ENCODE assay signal across 7 mouse cellular contexts in genomic region chr11:96351831-96352230, GRCm38 (mm10). TPM values are rescaled to one million over a fixed set of nuclear protein-coding genes. Genes with fewer than 3 reads are reported as not detected.
DNase-seq lines count a peak whose midpoint lies in the region; ATAC-seq and TF ChIP-seq lines count a peak whose summit lies in the region.

No protein-coding gene starts in this region.

- H3K4me3 ChIP-seq in embryonic facial prominence, embryonic 12.5 days, result peak overlapping the region; percentile 30
- H3K4me3 ChIP-seq in kidney, postnatal 0 days (replicated peaks; ENCODE audit: low read depth, low read length), result peak overlapping the region; percentile 89

- 0 out of 2 replicates have a peak overlapping the region, but pooled peaks have one; percentile 27 for H3K9ac ChIP-seq in embryonic facial prominence, embryonic 12.5 days
- H3K9ac ChIP-seq in kidney, postnatal 0 days (ENCODE audit: low read depth, low read length), result peak overlapping the region; percentile 99

- DNase-seq in adrenal gland, postnatal 14 days, result peak; percentile 80
- peak; percentile 94 for DNase-seq in kidney, postnatal 0 days (ENCODE audit: low spot score)
- peak; percentile 77 for DNase-seq in lung, postnatal 25 days (ENCODE audit: low spot score)
- no peak for DNase-seq in gastrocnemius, postnatal 36 days
- no peak for DNase-seq in right cerebral cortex, postnatal 14 days

- no peaks in the 10 kb centered on the region for H3K36me3 ChIP-seq in embryonic facial prominence, embryonic 12.5 days
- H3K36me3 ChIP-seq in kidney, postnatal 0 days (ENCODE audit: insufficient read depth, low read length), result 0 out of 2 replicates have a peak, but pooled peaks cover 3% of the 10 kb centered on the region

- 1% methylated on average over 22 of the region's 22 CpGs for WGBS in embryonic facial prominence, embryonic 12.5 days
- 1% methylated on average over 22 of the region's 22 CpGs for WGBS in kidney, postnatal 0 days

- H3K4me1 ChIP-seq in embryonic facial prominence, embryonic 12.5 days, result no peaks in the 10 kb centered on the region
- H3K4me1 ChIP-seq in kidney, postnatal 0 days (replicated peaks; ENCODE audit: insufficient read depth, low read length), result peaks cover 37% of the 10 kb centered on the region

- peaks cover 82% of the 10 kb centered on the region for H3K27me3 ChIP-seq in embryonic facial prominence, embryonic 12.5 days
- H3K27me3 ChIP-seq in kidney, postnatal 0 days (ENCODE audit: insufficient read depth, low read length), result no peaks in the 10 kb centered on the region

- intact Hi-C loops in gastrocnemius, postnatal 36 days (cut with DNase I), result no loop called here

- peak overlapping the region; percentile 22 for H3K4me2 ChIP-seq in embryonic facial prominence, embryonic 12.5 days (replicated peaks)
- H3K4me2 ChIP-seq in kidney, postnatal 0 days (ENCODE audit: low read length), result peak overlapping the region; percentile 92

- no peak for ATAC-seq in embryonic facial prominence, embryonic 12.5 days (ENCODE audit: insufficient number of reproducible peaks, insufficient read depth, low FRiP score, low TSS enrichment)
- 0 out of 2 replicates have a peak, but pooled peaks have one; percentile 4 for ATAC-seq in kidney, postnatal 0 days (replicated peaks; ENCODE audit: low FRiP score, low read depth)
- ATAC-seq in cerebellum, adult (ENCODE audit: insufficient number of reproducible peaks, low FRiP score, low TSS enrichment), result no peak

- H3K27ac ChIP-seq in embryonic facial prominence, embryonic 12.5 days, result peak overlapping the region; percentile 54; the same call in 1 of the 2 replicates
- peak overlapping the region; percentile 98 for H3K27ac ChIP-seq in kidney, postnatal 0 days

- no peak for TF ChIP-seq CTCF in kidney, postnatal 0 days (IDR thresholded peaks at IDR 0.05; ENCODE audit: low read depth)

- no peaks in the 10 kb centered on the region for H3K9me3 ChIP-seq in embryonic facial prominence, embryonic 12.5 days
- no peaks in the 10 kb centered on the region for H3K9me3 ChIP-seq in kidney, postnatal 0 days (replicated peaks; ENCODE audit: low read length)

RNA-seq across cellular contexts. Expression of gene Hoxb2, which starts 1.5 kb away (rescaled TPM):
- total RNA-seq in adrenal gland, postnatal 14 days (2021), result 18.0 and 19.3 TPM in 2 replicates
- 3.9 and 6.5 TPM in 2 replicates for polyA plus RNA-seq in embryonic facial prominence, embryonic 12.5 days (2016; fragmentation: Nextera tagmentation; extraction: Ambion mirVana)
- polyA plus RNA-seq in kidney, postnatal 0 days (2015; fragmentation: Nextera tagmentation; extraction: Ambion mirVana), result 38.0 and 42.3 TPM in 2 replicates
- total RNA-seq in gastrocnemius, postnatal 36 days (2021), result under 1 TPM in 1 of 2 experiments, not detected in 1; 0.12 TPM

RNA-seq across cellular contexts. Expression of gene Hoxb1, which starts 13.7 kb away (rescaled TPM):
- total RNA-seq in adrenal gland, postnatal 14 days (2021), result not detected in 2 replicates
- polyA plus RNA-seq in embryonic facial prominence, embryonic 12.5 days (2016; fragmentation: Nextera tagmentation; extraction: Ambion mirVana), result 0.08 and 0.18 TPM in 2 replicates
- polyA plus RNA-seq in kidney, postnatal 0 days (2015; fragmentation: Nextera tagmentation; extraction: Ambion mirVana), result 0.13 and 0.37 TPM in 2 replicates
- total RNA-seq in gastrocnemius, postnatal 36 days (2021), result not detected

RNA-seq across cellular contexts. Expression of gene Hoxb3, which starts 28.7 kb away (rescaled TPM):
- 17.1 and 26.0 TPM in 2 replicates for total RNA-seq in adrenal gland, postnatal 14 days (2021)
- polyA plus RNA-seq in embryonic facial prominence, embryonic 12.5 days (2016; fragmentation: Nextera tagmentation; extraction: Ambion mirVana), result 0.53 and 0.87 TPM in 2 replicates
- 3.9 and 4.2 TPM in 2 replicates for polyA plus RNA-seq in kidney, postnatal 0 days (2015; fragmentation: Nextera tagmentation; extraction: Ambion mirVana)
- under 1 TPM; 0.38 to 0.54 TPM for total RNA-seq in gastrocnemius, postnatal 36 days (2021)

RNA-seq across cellular contexts. Expression of gene Hoxb4, which starts 33.8 kb away (rescaled TPM):
- 14.0 and 15.7 TPM in 2 replicates for total RNA-seq in adrenal gland, postnatal 14 days (2021)
- polyA plus RNA-seq in embryonic facial prominence, embryonic 12.5 days (2016; fragmentation: Nextera tagmentation; extraction: Ambion mirVana), result 0.22 TPM in 1 of 2 replicates, not detected in the other
- polyA plus RNA-seq in kidney, postnatal 0 days (2015; fragmentation: Nextera tagmentation; extraction: Ambion mirVana), result 3.6 and 3.8 TPM in 2 replicates
- total RNA-seq in gastrocnemius, postnatal 36 days (2021), result under 1 TPM; 0.23 to 0.54 TPM

RNA-seq across cellular contexts. Expression of gene Hoxb5, which starts 48.7 kb away (rescaled TPM):
- total RNA-seq in adrenal gland, postnatal 14 days (2021), result 17.1 and 18.7 TPM in 2 replicates
- 0.38 TPM in 1 of 2 replicates, not detected in the other for polyA plus RNA-seq in embryonic facial prominence, embryonic 12.5 days (2016; fragmentation: Nextera tagmentation; extraction: Ambion mirVana)
- polyA plus RNA-seq in kidney, postnatal 0 days (2015; fragmentation: Nextera tagmentation; extraction: Ambion mirVana), result 10.2 and 12.9 TPM in 2 replicates
- total RNA-seq in gastrocnemius, postnatal 36 days (2021), result under 1 TPM; 0.52 to 0.61 TPM

Comparison
In these comparisons a context has a peak if more than half of its experiments do, and no peak if none do; other contexts are left out.
1. DNase-seq: peak in adrenal gland, postnatal 14 days (single experiment), kidney, postnatal 0 days (single experiment) and lung, postnatal 25 days (single experiment); none in gastrocnemius, postnatal 36 days (0 of 2) and right cerebral cortex, postnatal 14 days (single experiment).
2. RNA of gene Hoxb2, which starts 1.5 kb away (total RNA-seq): 18.0 to 19.3 TPM in adrenal gland, postnatal 14 days; 0.12 TPM in gastrocnemius, postnatal 36 days; every median in the first group is over 10 times any median in the second.
3. RNA of gene Hoxb3, which starts 28.7 kb away (total RNA-seq): 17.1 to 26.0 TPM in adrenal gland, postnatal 14 days; 0.38 to 0.54 TPM in gastrocnemius, postnatal 36 days; every median in the first group is over 10 times any median in the second.